Mouse (Mus musculus): Measurements from ENCODE around the gene Crhbp. TPM values are rescaled to one million over a fixed set of nuclear protein-coding genes. Genes with fewer than 3 reads are reported as not detected.
A peak's percentile ranks its signal among the peaks of the same experiment; 100 is the strongest.

Crhbp gene
- polyA plus RNA-seq, 1 experiment from 2014 or later: 1.4 TPM

DNA sequence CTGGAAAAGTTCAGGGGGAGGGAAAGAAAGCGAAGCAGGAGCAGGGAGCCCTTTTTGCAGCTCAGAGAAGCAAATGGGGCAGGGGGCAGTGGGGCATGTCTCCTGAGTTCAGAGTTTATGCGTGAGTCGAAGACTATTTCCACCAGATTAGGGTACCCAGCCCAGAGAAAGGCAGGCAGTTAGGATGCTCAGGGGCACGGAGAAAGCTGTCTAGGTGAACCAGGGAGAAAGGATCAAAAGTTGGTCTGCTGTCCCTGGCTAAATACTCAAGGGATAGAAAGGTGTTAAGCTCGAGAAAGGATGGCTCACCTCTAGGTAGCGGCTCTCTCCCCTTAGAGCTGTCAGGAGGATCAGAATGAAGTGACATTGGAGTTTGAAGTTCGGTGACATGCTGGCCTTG is 433 bp downstream of the Crhbp start:
- H3K9me3 ChIP-seq: no peaks in the 10 kb centered on the region
- peaks cover 24% of the 10 kb centered on the region for H3K4me1 ChIP-seq
- peak overlapping the region; percentile 69; the same call in 1 of the 2 replicates for H3K27ac ChIP-seq
- DNase-seq (ENCODE audit: extremely low spot score, low spot score): no peak
- peak overlapping the region; percentile 61 for H3K4me3 ChIP-seq
- no peaks in the 10 kb centered on the region for H3K36me3 ChIP-seq (replicated peaks)
- peaks cover 53% of the 10 kb centered on the region for H3K27me3 ChIP-seq (ENCODE audit: poor library complexity, severe bottlenecking)
- WGBS: 13% methylated on average over 7 of the region's 7 CpGs

- Histone ChIP-seq H3K27ac (peak overlapping the region; percentile 69; the same call in 1 of the 2 replicates), H3K9me3 (no peaks in the 10 kb centered on the region), H3K4me1 (peaks cover 24% of the 10 kb centered on the region), H3K27me3 (ENCODE audit: poor library complexity, severe bottlenecking) (peaks cover 53% of the 10 kb centered on the region), H3K4me3 (peak overlapping the region; percentile 61), H3K36me3 (replicated peaks) (no peaks in the 10 kb centered on the region)
- DNase-seq (ENCODE audit: extremely low spot score, low spot score): peak; percentile 60
- 2% methylated on average over 46 of the region's 46 CpGs for WGBS
Measured at GRCm38 (mm10) chr13:95443376-95444233, 1.1 kb downstream of the Crhbp start.

- 25% methylated on average over 4 of the region's 4 CpGs for WGBS
- DNase-seq (ENCODE audit: extremely low spot score, low spot score): no peak
- H3K9me3 ChIP-seq: no peaks in the 10 kb centered on the region
- no peak overlapping the region for H3K27ac ChIP-seq
- H3K27me3 ChIP-seq (ENCODE audit: poor library complexity, severe bottlenecking): peaks cover 56% of the 10 kb centered on the region
- peaks cover 24% of the 10 kb centered on the region for H3K4me1 ChIP-seq
- peak overlapping the region; percentile 61 for H3K4me3 ChIP-seq
- H3K36me3 ChIP-seq (replicated peaks): no peaks in the 10 kb centered on the region
Measured at GRCm38 (mm10) chr13:95442901-95443300, 1.8 kb downstream of the Crhbp start.

GRCm38 (mm10) chr13:95439569-95439968 is 5.2 kb downstream of the Crhbp start:
- peaks cover 36% of the 10 kb centered on the region for H3K27me3 ChIP-seq (ENCODE audit: poor library complexity, severe bottlenecking)
- H3K4me3 ChIP-seq: no peak overlapping the region
- H3K36me3 ChIP-seq (replicated peaks): no peaks in the 10 kb centered on the region
- WGBS: 95% methylated on average over 5 of the region's 5 CpGs
- H3K4me1 ChIP-seq: peaks cover 21% of the 10 kb centered on the region
- H3K9me3 ChIP-seq: no peaks in the 10 kb centered on the region
- no peak overlapping the region for H3K27ac ChIP-seq
- no peak for DNase-seq (ENCODE audit: extremely low spot score, low spot score)

- no peak for DNase-seq (ENCODE audit: extremely low spot score, low spot score)
- 91% methylated on average over 10 of the region's 10 CpGs for WGBS
- no peak overlapping the region for H3K27ac ChIP-seq
- H3K27me3 ChIP-seq (ENCODE audit: poor library complexity, severe bottlenecking): no peaks in the 10 kb centered on the region
- no peak overlapping the region for H3K4me3 ChIP-seq
- no peaks in the 10 kb centered on the region for H3K36me3 ChIP-seq (replicated peaks)
- H3K4me1 ChIP-seq: peaks cover 12% of the 10 kb centered on the region
- no peaks in the 10 kb centered on the region for H3K9me3 ChIP-seq
Measured at GRCm38 (mm10) chr13:95431760-95432159, 13.0 kb downstream of the Crhbp start.

DNA sequence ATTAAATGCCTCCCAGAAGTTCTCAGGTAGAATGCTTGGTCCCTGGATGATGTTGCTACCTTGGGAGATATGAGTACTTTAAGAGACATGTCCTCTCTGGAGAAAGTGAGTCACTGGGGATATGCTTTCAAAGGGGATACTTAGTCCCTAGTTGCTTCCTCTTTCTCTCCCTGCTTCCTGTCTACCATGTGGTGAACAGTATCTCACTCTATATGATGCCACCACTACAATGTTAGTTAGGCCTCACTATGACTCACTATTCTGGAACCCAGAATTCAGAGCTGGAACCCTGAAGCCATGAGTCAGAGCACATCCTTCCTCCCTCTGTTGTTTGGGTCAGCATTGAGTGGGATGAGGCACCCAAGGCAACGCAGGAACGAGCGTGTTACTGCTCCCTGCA is 17.2 kb downstream of the Crhbp start:
- Histone ChIP-seq H3K27ac (no peak overlapping the region), H3K4me3 (no peak overlapping the region), H3K9me3 (no peaks in the 10 kb centered on the region), H3K4me1 (peaks cover 22% of the 10 kb centered on the region), H3K36me3 (replicated peaks) (no peaks in the 10 kb centered on the region), H3K27me3 (ENCODE audit: poor library complexity, severe bottlenecking) (no peaks in the 10 kb centered on the region)
- 85% methylated on average over 3 of the region's 3 CpGs for WGBS
- no peak for DNase-seq (ENCODE audit: extremely low spot score, low spot score)

DNA sequence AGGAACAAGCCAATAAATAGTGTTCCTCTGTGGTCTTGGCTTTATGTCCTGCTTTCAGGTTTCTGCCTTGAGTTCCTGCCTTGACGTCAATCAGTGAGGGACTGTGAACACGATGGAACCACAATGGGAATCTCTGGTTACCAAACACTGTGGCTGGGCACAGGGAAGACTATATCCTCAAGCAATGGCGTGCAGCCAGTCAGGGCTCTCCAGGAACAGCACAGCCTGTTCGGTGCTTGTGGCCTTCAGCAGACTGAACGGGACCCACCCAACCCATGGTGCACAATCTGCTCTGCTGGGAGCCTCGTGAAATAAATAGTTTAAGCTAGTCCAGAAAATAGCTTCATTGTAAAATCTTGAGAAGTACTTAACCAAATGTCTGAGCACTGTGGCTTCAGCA is 18.3 kb downstream of the Crhbp start:
- Histone ChIP-seq H3K36me3 (replicated peaks) (no peaks in the 10 kb centered on the region), H3K27ac (no peak overlapping the region), H3K27me3 (ENCODE audit: poor library complexity, severe bottlenecking) (no peaks in the 10 kb centered on the region), H3K4me1 (peaks cover 22% of the 10 kb centered on the region), H3K4me3 (no peak overlapping the region), H3K9me3 (no peaks in the 10 kb centered on the region)
- 88% methylated on average over 6 of the region's 6 CpGs for WGBS
- DNase-seq (ENCODE audit: extremely low spot score, low spot score): no peak

DNA sequence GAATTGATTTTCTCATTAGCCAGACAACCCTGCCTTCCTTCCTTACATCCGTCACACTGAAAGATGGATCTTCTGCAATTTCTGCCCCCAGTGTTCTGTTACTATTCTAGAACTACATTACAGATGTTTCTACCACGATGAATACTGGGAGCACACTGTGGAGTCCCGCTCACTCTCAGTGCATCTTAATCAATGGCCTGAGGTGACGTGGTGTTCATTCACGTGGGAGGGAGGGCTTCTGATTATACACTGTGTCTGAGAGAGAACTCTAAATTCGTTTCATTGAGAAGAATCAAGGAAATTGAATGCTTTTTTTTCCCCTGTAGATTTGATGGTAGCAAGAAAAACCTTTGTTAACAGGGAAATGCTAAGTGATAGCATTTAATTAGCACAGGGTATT is 19.2 kb downstream of the Crhbp start:
- no peak overlapping the region for H3K27ac ChIP-seq
- no peaks in the 10 kb centered on the region for H3K27me3 ChIP-seq (ENCODE audit: poor library complexity, severe bottlenecking)
- no peaks in the 10 kb centered on the region for H3K9me3 ChIP-seq
- 59% methylated on average over 6 of the region's 6 CpGs for WGBS
- peaks cover 22% of the 10 kb centered on the region for H3K4me1 ChIP-seq
- H3K36me3 ChIP-seq (replicated peaks): no peaks in the 10 kb centered on the region
- H3K4me3 ChIP-seq: no peak overlapping the region
- DNase-seq (ENCODE audit: extremely low spot score, low spot score): no peak

- Histone ChIP-seq H3K4me1 (peaks cover 22% of the 10 kb centered on the region), H3K27me3 (ENCODE audit: poor library complexity, severe bottlenecking) (no peaks in the 10 kb centered on the region), H3K9me3 (no peaks in the 10 kb centered on the region), H3K27ac (no peak overlapping the region), H3K4me3 (no peak overlapping the region), H3K36me3 (replicated peaks) (no peaks in the 10 kb centered on the region)
- 86% methylated on average over 7 of the region's 7 CpGs for WGBS
- no peak for DNase-seq (ENCODE audit: extremely low spot score, low spot score)
Measured at GRCm38 (mm10) chr13:95424932-95425331, 19.8 kb downstream of the Crhbp start.

- Histone ChIP-seq H3K4me1 (peaks cover 23% of the 10 kb centered on the region), H3K4me3 (no peak overlapping the region), H3K27ac (no peak overlapping the region), H3K9me3 (no peaks in the 10 kb centered on the region), H3K27me3 (ENCODE audit: poor library complexity, severe bottlenecking) (no peaks in the 10 kb centered on the region), H3K36me3 (replicated peaks) (no peaks in the 10 kb centered on the region)
- WGBS: 42% methylated on average over 8 of the region's 8 CpGs
- DNase-seq (ENCODE audit: extremely low spot score, low spot score): peak; percentile 39
Measured at GRCm38 (mm10) chr13:95419204-95419749, 25.4 kb downstream of the Crhbp start.

- WGBS: 61% methylated on average over 6 of the region's 6 CpGs
- peaks cover 23% of the 10 kb centered on the region for H3K4me1 ChIP-seq
- no peaks in the 10 kb centered on the region for H3K9me3 ChIP-seq
- H3K4me3 ChIP-seq: no peak overlapping the region
- no peak overlapping the region; the same call in 1 of the 2 replicates for H3K27ac ChIP-seq
- no peak for DNase-seq (ENCODE audit: extremely low spot score, low spot score)
- no peaks in the 10 kb centered on the region for H3K27me3 ChIP-seq (ENCODE audit: poor library complexity, severe bottlenecking)
- no peaks in the 10 kb centered on the region for H3K36me3 ChIP-seq (replicated peaks)
Measured at GRCm38 (mm10) chr13:95418575-95419203, 26.0 kb downstream of the Crhbp start.

GRCm38 (mm10) chr13:95412257-95412656 is 32.5 kb downstream of the Crhbp start:
- H3K27me3 ChIP-seq (ENCODE audit: poor library complexity, severe bottlenecking): no peaks in the 10 kb centered on the region
- H3K9me3 ChIP-seq: no peaks in the 10 kb centered on the region
- H3K4me1 ChIP-seq: no peaks in the 10 kb centered on the region
- WGBS: 84% methylated on average over 2 of the region's 2 CpGs
- H3K36me3 ChIP-seq (replicated peaks): no peaks in the 10 kb centered on the region
- H3K4me3 ChIP-seq: no peak overlapping the region
- DNase-seq (ENCODE audit: extremely low spot score, low spot score): no peak
- no peak overlapping the region for H3K27ac ChIP-seq

GRCm38 (mm10) chr13:95393242-95393641 is 51.5 kb downstream of the Crhbp start:
- H3K36me3 ChIP-seq (replicated peaks): no peaks in the 10 kb centered on the region
- H3K27me3 ChIP-seq (ENCODE audit: poor library complexity, severe bottlenecking): no peaks in the 10 kb centered on the region
- H3K4me3 ChIP-seq: no peak overlapping the region
- no peaks in the 10 kb centered on the region for H3K4me1 ChIP-seq
- 94% methylated on average over 7 of the region's 7 CpGs for WGBS
- no peak for DNase-seq (ENCODE audit: extremely low spot score, low spot score)
- no peak overlapping the region for H3K27ac ChIP-seq
- H3K9me3 ChIP-seq: peaks cover 23% of the 10 kb centered on the region

Data from forebrain, embryonic 10.5 days (tissue).